Mouse (Mus musculus) small intestine, adult 2 months (tissue): ENCODE measurements at regions not wholly inside any gene's neighbourhood (a gene's known extent, or its start where the extent isn't known, plus 50 kb on each side); places are given as distances from the start of the nearest gene placed in this dataset.

Source experiments
- CTCF ChIP-seq: fragments of 200-500 bp; IDR thresholded peaks from 2 replicates; pipeline ENCODE4 v1.5.1; 2012; ENCODE audit warnings: low read depth, mild to moderate bottlenecking, control low read depth, inconsistent platforms, low read length, moderate library complexity, mixed read lengths; ENCODE audit not compliant: insufficient replicate concordance, insufficient read length; ENCODE audit errors: extremely low read depth
- POLR2A ChIP-seq: fragments of 200-500 bp; IDR thresholded peaks from 2 replicates; pipeline ENCODE4 v1.6.1; 2012; ENCODE audit warnings: low read depth, mild to moderate bottlenecking, control low read depth, inconsistent platforms, low read length, moderate library complexity

GRCm38 (mm10) chr6:48136851-48137250 lies 50.5 kb upstream of the Zfp746 start:
- no peak for TF ChIP-seq POLR2A
- TF ChIP-seq CTCF, result no peak
